Mouse (Mus musculus): ENCODE data around the gene Olfr127.

DNA sequence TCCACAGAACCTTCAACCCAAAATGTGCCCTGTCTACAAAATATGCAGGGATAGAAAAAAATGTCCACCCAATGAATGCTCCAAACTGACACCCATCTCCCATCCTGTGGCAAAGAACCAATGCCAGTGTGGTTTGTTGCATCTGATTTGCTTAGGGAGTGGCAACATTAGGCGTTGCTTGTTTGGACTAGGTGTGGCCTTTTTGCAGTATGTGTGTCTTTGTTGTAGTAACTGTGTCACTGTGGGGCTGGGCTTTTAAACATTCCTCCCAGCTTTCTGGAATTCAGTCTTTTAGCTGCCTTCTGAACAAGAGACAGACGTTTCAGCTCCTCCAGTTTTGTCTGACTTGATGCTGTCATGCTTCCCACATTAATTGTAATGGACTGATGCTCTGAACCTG is 36.3 kb upstream of the Olfr127 start:
- no peak for TF ChIP-seq KAT2A (conservative IDR thresholded peaks at IDR 0.05; ENCODE audit: low read depth, low read length)
- no peak for TF ChIP-seq MAZ (IDR thresholded peaks at IDR 0.05; ENCODE audit: low read depth, low read length)
- no peak for TF ChIP-seq TAL1 (IDR thresholded peaks at IDR 0.05; ENCODE audit: low read length)
- TF ChIP-seq ZC3H11A (IDR thresholded peaks at IDR 0.05; ENCODE audit: low read depth, low read length) = no peak
- no peak for TF ChIP-seq MXI1 (IDR thresholded peaks at IDR 0.05; ENCODE audit: low read depth, low read length)
- TF ChIP-seq POLR2A (IDR thresholded peaks at IDR 0.05; ENCODE audit: control insufficient read depth in 1 of 2, insufficient read depth in 1 of 2, low read depth in 1 of 2, low read length in 2 of 2, poor library complexity in 1 of 2) = no peak
- no peak for TF ChIP-seq CTCF (IDR thresholded peaks at IDR 0.05 in 2 of 3, conservative IDR thresholded peaks at IDR 0.05 in 1 of 3; ENCODE audit: control insufficient read depth in 1 of 3, insufficient read depth in 1 of 3, low read depth in 2 of 3, low read length in 3 of 3, poor library complexity in 1 of 3, severe bottlenecking in 1 of 3)
- TF ChIP-seq SIN3A (IDR thresholded peaks at IDR 0.05; ENCODE audit: low read length) = no peak
- TF ChIP-seq BHLHE40 (IDR thresholded peaks at IDR 0.05; ENCODE audit: borderline replicate concordance, low read depth, low read length) = no peak

Data from MEL (cell line).